Mouse (Mus musculus): ENCODE results near the gene Shtn1. TPM values are rescaled to one million over a fixed set of nuclear protein-coding genes. Genes with fewer than 3 reads are reported as not detected.

The Shtn1 gene
- total RNA-seq, 2 experiments from 2014 or later = 16.1 to 19.8 TPM

DNA sequence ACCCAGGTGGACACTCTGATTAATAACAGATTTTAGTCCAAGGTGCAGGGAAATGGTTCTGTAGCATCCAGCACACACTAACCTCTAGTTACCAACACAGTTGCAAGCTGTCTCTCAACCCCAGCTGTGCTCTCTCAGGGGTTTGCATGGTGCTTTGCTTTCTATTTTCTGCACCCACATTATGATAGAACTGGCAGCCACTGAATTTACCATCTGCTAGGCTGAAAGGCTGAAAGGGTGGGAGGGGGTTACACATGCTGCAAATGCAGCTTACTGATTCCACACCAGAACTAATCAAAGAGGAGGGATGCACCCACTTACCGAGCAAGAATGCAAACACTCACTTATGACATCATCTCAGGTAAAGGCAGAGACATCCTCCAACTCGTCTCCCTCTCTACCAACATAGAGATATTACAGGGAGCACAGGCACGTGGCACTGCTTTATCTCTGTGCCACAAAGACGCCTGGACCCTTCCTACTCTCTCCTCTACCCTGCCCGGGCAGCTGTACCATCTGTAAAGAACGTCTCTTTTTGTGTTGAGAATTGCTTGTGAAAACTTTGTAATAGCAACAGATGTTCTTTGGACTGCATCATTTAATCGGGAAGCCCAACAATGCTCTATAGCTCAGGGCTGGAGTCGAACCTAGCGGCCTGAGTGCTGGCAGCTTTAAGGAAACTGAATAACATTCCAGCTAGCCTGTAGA lies 23.0 kb downstream of the Shtn1 start:
- DNase-seq (ENCODE audit: low spot score in 2 of 2) = no peak

DNA sequence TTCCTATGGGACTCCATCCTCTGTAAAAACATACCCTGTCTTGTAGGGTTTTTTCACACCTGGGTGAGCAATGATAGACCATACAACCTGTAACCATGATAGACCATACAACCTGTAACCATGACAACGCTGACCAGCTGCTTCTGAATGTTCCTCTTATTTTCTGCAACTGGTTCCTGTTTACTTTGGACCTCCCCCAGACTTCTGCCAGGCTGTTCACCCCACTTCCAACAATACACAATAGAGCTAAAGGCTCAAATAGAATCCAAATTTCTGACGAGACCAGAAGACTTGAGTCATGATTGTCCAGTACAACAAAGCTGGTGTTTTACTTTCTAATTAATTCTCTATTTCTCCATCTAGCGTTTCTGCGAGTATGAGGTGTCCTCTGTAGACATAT lies 23.8 kb downstream of the Shtn1 start:
- DNase-seq (ENCODE audit: low spot score in 2 of 2) = no peak

DNA sequence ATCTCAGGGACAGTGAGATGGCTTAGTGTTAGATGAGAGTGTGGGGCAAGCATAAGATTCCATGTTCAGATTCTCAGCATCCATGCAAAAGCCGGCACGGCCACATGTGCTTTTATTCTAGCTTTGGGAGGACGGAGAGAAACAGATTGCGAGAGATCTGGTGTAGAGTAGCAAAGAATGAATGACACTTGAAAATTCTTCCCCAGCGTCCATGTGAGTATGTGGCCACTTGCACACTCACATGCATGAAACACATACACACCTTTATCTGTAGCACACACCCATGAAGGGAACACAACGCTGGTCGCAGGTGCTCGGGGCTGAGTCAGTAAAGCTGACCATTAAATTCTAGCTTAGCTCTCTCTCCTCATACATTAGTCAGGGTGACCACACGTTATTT lies 24.3 kb downstream of the Shtn1 start:
- no peak for DNase-seq (ENCODE audit: low spot score in 2 of 2)

DNA sequence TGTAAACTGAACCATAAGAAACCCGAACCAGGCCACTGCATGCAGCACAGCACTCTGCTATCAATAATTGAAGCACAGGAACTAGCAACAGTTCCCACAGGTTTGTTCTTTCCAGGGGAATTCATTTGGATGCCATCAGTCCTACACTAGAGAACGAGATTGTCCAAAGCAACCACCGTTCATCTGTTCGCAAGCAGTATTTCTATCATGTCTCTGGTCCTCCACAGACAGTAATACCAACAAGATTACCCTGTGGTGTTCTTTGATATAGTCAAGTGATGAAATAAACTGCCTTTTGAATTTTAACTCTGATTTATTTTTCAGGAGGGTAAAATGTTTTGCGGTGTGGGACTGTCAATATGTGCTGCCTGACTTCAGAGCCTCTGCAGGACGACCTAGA lies 27.0 kb downstream of the Shtn1 start:
- DNase-seq (ENCODE audit: low spot score in 2 of 2) = no peak

DNA sequence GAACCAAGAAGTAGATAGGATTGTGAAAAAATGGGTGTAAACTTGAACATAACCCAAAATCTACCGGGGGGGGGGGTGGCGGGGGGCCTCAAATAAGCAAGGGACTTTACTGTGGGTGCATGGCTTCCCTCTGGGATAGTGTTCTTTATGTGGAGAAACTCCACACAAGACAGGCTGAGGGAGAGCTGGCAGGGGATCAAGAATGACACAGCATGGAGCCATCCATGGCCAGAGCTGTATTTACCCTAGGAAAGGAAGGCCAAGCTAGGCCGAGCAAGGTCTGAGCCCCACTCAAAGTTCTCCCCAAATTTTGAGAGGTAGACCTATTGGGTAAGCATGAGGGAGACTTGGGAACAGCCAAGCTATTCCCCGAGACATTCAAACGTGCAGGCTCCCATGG lies 28.4 kb downstream of the Shtn1 start:
- no peak for DNase-seq (ENCODE audit: low spot score in 2 of 2)

DNA sequence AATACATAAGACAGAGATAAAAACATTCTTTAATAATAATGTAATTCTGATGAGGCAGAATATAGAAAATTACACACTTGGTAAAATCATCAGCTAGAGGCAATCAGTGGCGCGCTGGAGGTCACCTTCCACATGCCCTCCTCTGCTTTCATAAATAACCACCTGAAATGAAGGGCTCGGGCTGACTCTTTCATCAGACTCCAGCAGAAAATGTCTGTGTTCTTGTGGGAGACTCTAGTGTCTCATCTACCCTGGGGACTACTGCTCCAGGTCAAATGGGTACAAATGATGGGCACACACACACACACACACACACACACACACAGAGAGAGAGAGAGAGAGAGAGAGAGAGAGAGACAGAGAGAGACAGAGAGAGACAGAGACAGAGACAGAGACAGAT lies 34.8 kb downstream of the Shtn1 start:
- no peak for DNase-seq (ENCODE audit: low spot score in 2 of 2)

DNA sequence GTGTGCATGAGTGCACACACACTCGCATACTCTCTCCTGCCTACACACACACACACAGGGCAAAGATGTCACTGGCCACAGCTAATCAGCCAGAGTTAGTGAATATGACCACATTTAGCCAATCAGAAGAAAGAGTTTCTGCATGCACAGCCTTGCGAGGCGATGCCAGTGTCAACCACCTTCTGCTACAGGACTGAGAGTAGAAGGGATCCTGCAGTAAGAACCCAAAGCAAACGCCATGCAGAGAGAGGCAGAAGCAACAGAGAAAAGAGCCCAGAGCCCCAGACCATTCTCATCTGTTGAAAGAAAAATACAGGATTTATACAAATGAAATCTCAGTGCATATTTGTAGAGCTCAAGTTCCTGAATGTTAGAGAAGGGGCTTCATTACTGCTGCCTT lies 37.1 kb downstream of the Shtn1 start:
- DNase-seq (ENCODE audit: low spot score in 2 of 2) = no peak

DNA sequence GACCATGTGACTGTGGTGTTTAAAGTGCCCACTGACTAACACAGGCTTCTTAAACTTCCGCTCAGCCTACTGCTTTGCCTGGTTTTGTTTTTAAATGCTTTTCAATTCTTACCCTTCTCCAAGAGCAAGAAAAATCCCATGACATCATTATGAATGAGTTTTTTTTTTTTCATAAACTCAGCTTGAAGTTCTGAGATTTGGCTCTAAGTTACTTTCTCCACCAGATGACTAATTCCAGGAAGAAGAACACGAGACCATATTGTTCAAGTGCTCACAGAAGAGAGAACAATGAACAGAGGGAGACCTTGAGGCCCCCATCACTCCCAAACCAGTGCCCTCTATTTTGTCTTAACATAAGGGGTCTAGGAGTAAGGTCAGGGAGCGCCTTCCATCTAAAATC lies 39.1 kb downstream of the Shtn1 start:
- DNase-seq (ENCODE audit: low spot score in 2 of 2) = no peak

DNA sequence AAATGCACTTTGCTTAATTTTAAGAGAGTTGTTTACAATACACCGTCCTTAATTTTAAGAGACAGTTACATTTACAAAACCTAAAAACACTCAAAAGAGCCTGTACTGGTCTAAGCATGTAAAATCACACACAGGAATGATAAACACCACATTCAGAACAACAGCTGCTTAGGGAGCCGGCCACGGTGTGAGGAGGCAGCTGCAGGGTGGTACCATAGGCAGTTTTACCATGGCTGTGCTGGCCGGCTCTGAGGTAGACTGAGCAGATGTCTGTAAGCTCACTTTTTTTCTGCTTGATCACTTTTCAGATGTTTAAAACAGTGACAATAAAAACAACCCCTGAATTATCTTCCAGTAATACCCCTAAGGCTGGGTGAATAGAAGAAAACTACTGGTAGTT lies 42.7 kb downstream of the Shtn1 start:
- DNase-seq (ENCODE audit: low spot score in 2 of 2) = no peak

DNA sequence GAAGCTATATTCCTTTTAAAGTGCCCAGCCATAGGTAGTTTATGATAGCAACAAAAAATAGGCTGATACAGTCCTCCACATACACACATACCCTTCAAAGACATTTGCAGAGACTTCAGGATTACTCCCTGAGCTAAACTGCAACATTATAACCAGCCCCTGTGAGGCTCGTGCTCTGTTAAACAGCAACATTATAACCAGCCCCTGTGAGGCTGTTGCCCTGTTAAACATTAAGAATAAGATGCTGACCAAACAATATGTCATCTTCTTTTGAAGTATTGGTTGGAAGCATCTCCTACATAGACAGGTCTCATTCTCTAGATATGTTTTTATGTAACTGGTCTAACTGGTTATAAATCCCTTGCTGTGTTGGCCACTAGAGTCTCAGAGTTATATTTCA lies 45.7 kb downstream of the Shtn1 start:
- no peak for DNase-seq (ENCODE audit: low spot score in 2 of 2)

DNA sequence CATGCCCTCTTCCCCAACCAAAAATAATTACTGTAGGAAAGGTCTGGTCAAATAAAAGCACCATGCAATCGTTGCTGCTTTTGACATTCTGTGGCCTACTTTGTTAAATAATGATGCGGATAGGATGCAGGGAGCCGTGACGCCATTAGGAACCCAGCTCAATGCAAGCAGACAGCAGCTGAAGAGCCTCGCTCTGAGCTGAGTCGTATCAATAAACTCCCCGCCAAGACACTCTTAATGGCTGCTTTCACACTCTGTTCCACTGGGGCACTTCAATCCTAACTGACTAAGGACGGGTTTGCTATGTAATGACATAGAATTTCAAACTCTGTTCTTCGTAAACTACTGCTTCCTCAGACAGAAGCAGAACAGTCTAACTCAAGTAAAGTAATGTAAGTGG lies 46.9 kb downstream of the Shtn1 start:
- DNase-seq (ENCODE audit: low spot score in 2 of 2) = no peak

DNA sequence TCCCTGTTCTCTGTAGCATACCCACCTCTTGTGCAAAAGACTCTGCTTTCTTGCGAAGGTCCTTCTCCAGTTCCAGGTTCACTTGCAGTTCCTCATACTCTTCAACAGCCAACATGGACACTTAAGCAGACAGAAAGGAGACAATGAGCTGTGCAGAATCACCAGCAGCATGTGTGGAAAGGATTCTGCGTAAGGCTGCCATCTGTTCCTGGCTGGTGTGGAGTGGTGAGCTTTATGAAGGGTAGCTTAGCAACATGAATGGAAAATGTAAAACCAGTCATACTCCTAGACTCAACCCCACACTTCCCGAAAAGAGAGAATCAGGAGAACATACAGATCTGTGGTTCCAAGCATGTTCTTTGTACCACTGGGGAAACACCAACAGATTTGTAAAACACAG lies 47.8 kb downstream of the Shtn1 start:
- no peak for DNase-seq (ENCODE audit: low spot score in 2 of 2)

DNA sequence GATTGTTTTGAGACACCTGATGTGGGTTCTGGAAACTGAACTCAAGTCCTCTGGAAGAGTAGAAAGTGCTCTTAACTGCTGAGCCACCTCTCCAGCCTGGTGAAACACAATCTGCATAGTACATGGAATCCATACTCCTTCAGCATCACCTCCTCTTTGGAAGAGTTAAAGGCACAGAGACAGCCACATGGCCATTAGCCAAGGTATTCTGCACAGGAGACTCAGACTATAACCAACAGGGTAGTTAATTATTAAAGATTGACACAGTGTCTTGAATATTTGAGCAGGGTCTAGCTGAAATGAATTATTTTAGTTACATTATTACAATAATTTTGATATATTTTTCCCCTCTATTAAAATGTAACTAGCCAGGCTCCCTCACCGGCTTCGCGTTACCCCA lies 52.0 kb downstream of the Shtn1 start:
- no peak for DNase-seq (ENCODE audit: low spot score in 2 of 2)

DNA sequence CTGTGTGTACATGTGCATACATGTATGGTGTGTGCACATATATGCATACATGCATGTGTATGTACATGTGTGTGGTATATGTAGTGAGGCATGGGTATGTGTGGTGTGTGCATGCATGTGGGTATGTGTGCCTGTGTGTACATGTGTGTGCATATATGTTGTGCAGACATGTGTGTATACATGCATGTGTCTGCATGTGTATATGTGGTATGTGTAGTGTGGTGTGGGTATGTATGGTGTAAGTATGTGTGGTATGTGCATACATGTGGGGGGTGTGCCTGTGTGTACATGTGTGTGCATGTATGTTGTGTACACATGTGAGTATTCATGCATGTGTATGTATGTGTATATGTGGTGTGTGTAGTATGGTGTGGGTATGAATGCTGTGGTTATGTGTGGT lies 54.3 kb downstream of the Shtn1 start:
- DNase-seq (ENCODE audit: low spot score in 2 of 2) = no peak

DNA sequence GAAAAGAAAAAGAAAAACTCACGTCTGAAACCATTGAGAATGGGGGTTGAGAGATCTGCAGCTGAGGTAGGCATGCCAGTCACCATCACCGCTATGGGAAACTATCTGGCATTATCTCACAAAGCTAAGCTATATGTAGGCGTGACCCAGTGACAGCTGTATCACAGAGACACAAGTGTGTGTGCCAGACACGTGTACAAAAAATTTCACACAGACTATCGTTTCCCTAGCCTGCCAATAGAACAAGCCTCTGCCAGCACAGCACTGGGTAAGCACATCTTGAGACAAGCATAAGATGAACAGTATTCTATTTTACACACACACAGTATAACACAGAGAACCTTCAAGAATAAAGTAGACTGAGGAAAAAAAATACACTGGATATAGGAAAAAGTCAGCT lies 65.1 kb downstream of the Shtn1 start:
- DNase-seq (ENCODE audit: low spot score in 2 of 2) = no peak

DNA sequence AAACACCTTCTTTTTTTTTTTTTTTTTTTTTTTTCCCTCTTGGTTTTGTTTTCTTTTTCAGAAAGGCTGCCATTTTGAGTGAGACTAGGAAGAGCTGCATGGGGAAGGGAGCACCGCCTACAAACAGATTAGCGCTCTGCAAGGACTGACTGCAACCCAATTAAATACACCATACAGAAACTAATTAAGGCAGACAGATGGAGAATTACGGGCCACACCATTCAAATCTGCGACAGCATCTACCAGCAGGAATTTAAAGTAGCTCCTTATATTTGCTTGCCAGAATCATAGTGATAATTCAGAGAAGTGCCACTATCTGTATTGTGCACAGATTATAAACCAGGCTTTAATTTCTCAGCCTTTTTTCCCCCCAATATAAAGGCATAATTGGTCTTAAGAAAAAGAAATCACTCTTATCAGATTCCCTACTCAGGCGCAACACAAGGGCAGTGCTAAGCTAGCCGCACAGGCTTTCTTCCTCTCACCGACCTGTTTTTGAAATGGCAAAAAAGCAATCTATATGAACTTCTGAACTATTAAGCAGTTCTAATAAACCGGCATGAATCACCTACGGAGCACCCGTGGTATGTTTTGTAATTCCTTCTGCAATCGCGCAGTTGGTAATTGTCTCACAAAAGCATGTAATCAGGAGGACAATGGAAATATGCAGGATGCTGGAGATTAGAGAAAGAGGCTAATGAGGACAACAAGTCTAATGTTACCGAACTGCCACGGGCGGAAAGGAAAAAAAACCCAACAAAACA lies 69.1 kb downstream of the Shtn1 start:
- no peak for DNase-seq (ENCODE audit: low spot score in 2 of 2)

DNA sequence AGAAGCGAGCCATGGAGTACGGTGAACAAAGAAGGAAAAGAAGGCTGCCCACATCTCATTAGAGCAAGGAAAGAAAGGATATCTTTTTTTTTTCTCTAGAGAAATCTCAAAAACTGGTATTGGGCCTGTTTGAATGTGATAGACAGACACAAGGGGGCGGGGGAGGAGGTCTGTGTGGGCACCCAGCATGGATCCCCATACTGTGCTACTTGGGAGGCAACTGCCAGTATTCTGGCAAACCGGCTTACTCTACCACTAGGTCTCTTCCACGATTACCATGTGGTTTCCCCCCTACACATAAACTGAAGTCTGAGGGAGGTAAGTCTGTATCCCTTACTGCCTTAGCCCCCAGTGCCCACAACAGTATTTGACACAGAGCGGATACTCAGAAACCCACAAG lies 73.1 kb downstream of the Shtn1 start:
- DNase-seq (ENCODE audit: low spot score in 2 of 2) = no peak

DNA sequence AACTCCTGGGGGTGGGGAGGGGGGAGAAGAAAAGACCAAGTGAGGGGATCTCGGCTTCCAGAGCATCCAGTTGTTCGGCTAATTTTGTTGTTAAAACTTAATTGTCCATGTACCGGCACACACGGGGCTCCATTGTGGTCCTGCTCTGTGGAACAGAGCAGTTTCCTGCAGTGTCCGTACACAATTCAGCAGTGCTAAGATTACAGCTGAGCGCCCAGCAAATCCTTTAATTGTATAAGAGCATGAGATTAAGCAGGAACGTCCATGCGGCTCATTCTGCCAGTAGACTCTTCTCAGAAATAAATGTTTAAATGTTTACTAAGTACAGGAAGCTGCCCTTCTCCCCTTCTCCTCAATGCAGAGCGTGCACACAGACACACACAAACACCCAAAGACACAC lies 94.3 kb downstream of the Shtn1 start:
- DNase-seq (ENCODE audit: low spot score in 2 of 2) = no peak

DNA sequence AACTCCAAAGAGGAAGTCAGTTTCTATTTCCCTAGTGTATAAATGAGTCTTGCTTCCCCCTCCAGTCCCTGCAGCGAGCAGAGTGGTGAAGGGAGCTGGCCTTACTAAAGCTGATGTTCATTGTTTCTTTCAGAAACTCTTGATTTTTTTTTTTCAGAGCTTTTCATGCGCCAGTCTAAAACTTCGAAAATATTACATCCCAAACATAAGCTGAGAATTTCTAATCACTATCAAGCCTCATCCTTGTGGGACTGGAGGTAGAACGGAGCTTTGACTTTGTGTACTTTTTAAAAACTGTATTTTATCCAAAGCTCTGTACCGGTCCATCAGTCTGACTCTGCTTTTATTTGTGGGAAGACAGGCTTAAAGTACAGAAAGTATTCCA lies 95.9 kb downstream of the Shtn1 start:
- no peak for DNase-seq (ENCODE audit: low spot score in 2 of 2)

DNA sequence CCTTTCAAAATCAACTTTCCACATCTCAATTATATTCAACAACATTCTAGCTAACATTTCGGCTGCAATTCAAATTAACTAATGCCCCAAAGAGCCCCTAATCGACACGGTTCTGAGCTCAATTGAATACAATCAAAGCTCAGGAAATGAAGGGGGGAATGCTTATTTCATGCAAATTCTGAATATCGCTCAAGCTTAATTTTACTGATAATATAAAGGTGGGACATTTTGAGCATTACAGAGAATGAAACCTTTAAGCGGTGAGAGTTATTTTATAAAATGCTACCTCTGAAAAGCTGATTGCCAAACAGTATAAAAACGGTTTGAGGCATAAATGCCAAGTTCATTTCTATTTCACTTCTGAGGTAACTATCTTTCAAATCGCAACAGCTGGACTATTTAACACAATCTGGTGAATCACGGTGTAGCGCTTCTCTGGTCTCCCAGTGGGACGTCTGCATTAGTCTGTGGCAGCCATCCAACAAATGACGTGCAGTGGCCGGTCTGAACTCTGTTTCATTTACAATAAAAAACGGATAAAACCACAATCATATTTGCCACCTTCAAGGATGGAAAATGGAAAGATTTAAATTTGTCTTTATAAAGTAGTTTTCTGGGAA lies 96.4 kb downstream of the Shtn1 start:
- peak; percentile 39 to 48 for DNase-seq (ENCODE audit: low spot score in 2 of 2)

DNA sequence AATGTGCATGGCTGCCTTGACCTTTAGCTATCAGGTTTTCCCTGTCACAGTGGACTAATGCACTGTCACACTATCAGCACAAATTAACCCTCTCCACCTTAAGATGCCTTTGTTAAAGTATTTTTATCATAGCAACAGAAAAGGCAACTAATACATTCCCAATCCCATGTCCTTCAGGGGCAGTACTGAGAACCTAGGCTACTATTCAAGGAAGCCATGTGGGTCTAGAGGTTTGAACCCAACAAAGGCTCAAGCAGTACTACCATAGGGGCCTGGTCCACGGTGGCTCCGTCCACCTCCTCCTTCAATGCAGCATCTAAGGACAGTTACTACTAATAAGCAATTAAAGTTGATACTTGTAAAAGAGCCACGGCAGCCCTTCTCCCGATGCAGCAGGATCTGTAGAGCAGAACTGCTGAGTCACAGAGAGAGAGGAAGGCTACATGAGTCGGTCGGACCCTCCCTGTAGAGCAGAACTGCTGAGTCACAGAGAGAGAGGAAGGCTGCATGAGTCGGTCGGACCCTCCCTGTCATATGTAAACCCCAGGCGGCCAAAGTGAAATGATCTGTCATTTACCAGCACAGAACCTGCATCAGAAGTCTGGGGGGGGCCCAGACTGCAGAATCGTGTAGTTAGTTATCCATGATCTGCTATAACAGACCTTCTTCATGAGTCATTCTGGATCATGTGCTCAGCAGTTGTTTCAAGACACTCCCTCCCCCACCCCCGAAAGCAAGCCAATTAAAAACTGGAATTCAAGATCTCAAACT lies 97.3 kb downstream of the Shtn1 start:
- DNase-seq (ENCODE audit: low spot score in 2 of 2) = peak; percentile 27 to 54
